In the genomic region with DNA sequence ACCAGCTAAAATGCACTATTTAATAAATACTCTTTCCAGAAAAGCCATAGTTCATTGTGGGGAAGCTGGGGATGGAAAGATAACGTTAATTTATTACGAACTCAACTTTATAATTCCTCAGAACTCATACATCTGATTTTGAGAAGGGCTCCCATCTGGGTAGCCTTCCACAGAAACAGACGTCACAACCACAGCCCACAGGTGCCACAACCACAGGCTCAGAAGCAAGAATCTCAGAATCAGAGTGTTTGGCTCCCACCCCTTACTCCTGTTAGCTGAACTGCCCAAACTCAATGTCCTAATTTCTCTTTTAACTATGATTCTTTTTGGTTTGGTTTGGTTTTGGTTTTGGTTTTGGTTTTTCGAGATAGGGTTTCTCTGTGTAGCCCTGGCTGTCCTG, we compare ENCODE assay signal across 20 mouse cellular contexts.
DNase-seq lines count a peak whose midpoint lies in the region; ATAC-seq and TF ChIP-seq lines count a peak whose summit lies in the region.
"Had no signal": no experiment of that assay in that cellular context is flagged by ENCODE, and none has a peak within 500 bp of the region (broad histone marks: within the 10 kb centered on the region; RNA-seq: fewer than 3 reads in every experiment).

No protein-coding gene starts in this region.

- TF ChIP-seq EP300 in heart, adult 2 months (IDR thresholded peaks at IDR 0.05; ENCODE audit: insufficient read depth, low read depth, low read length), result no peak

- no peak for TF ChIP-seq POLR2A in heart, adult 2 months (IDR thresholded peaks at IDR 0.05; ENCODE audit: insufficient read depth, low read depth, low read length)

- no peaks in the 10 kb centered on the region for H3K36me3 ChIP-seq in heart, adult 2 months (ENCODE audit: control insufficient read depth, insufficient read depth, low read length)
- no peaks in the 10 kb centered on the region for H3K36me3 ChIP-seq in midbrain, embryonic 13.5 days
- H3K36me3 ChIP-seq: embryonic facial prominence, embryonic 12.5 days; forebrain, embryonic 15.5 days had no signal

- H3K4me1 ChIP-seq in heart, adult 2 months (ENCODE audit: control insufficient read depth, insufficient read depth, low read length), result no peaks in the 10 kb centered on the region
- no peaks in the 10 kb centered on the region for H3K4me1 ChIP-seq in midbrain, embryonic 13.5 days (replicated peaks)
- H3K4me1 ChIP-seq: embryonic facial prominence, embryonic 12.5 days; forebrain, embryonic 13.5 days; forebrain, embryonic 15.5 days had no signal

- DNase-seq in heart, adult 11 months, result peak; percentile 33
- no peak for DNase-seq in heart, adult 2 months
- no peak for DNase-seq in lung, postnatal 36 days
- DNase-seq: adrenal gland, adult 2 months; adrenal gland, postnatal 10 days; adrenal gland, postnatal 25 days; B cell, adult 2 months; cerebellum, adult 11 months; cerebellum, adult 18-20 months; cerebellum, adult 8-10 months; cerebellum, adult 9-11 months; cerebellum, postnatal 14 days; cerebellum, postnatal 36 days; forebrain, postnatal 0 days had no signal

- no peak overlapping the region for H3K27ac ChIP-seq in heart, adult 2 months
- H3K27ac ChIP-seq in midbrain, embryonic 13.5 days, result no peak overlapping the region
- H3K27ac ChIP-seq: embryonic facial prominence, embryonic 10.5 days; embryonic facial prominence, embryonic 12.5 days; forebrain, embryonic 13.5 days; forebrain, embryonic 15.5 days had no signal

- no peak overlapping the region for H3K9ac ChIP-seq in heart, adult 2 months (ENCODE audit: low read depth, low read length)
- no peak overlapping the region for H3K9ac ChIP-seq in midbrain, embryonic 13.5 days (replicated peaks)
- H3K9ac ChIP-seq: embryonic facial prominence, embryonic 12.5 days; forebrain, embryonic 13.5 days; forebrain, embryonic 15.5 days; forebrain, postnatal 0 days had no signal

- no peak overlapping the region for H3K4me2 ChIP-seq in midbrain, embryonic 13.5 days (replicated peaks)
- H3K4me2 ChIP-seq: embryonic facial prominence, embryonic 12.5 days; forebrain, embryonic 13.5 days; forebrain, embryonic 15.5 days had no signal

- TF ChIP-seq CTCF in heart, adult 2 months (IDR thresholded peaks at IDR 0.05), result no peak

- no peaks in the 10 kb centered on the region for H3K27me3 ChIP-seq in heart, adult 2 months (ENCODE audit: control insufficient read depth, insufficient read depth, low read length)
- H3K27me3 ChIP-seq in midbrain, embryonic 13.5 days, result no peaks in the 10 kb centered on the region
- H3K27me3 ChIP-seq: embryonic facial prominence, embryonic 12.5 days; forebrain, embryonic 13.5 days; forebrain, embryonic 15.5 days had no signal

- peak; percentile 68 to 70; a peak in 3 of 4 replicates for ATAC-seq in hematopoietic stem cell, adult 5-6 weeks (replicated peaks in 1 of 2; ENCODE audit: insufficient read depth in 1 of 2, low FRiP score in 2 of 2, low TSS enrichment in 1 of 2, low read depth in 1 of 2, poor library complexity in 2 of 2, severe bottlenecking in 2 of 2)
- no peak for ATAC-seq in midbrain, embryonic 13.5 days
- ATAC-seq: forebrain, embryonic 13.5 days; forebrain, embryonic 15.5 days; forebrain, postnatal 0 days had no signal

- no peaks in the 10 kb centered on the region for H3K79me2 ChIP-seq in heart, adult 2 months (replicated peaks; ENCODE audit: control insufficient read depth, insufficient read depth, low read length)

- no peak overlapping the region for H3K4me3 ChIP-seq in heart, adult 2 months
- H3K4me3 ChIP-seq in midbrain, embryonic 13.5 days (replicated peaks), result no peak overlapping the region
- H3K4me3 ChIP-seq: embryonic facial prominence, embryonic 10.5 days; embryonic facial prominence, embryonic 12.5 days; forebrain, embryonic 13.5 days; forebrain, embryonic 15.5 days had no signal

- no peaks in the 10 kb centered on the region for H3K9me3 ChIP-seq in midbrain, embryonic 13.5 days
- H3K9me3 ChIP-seq: embryonic facial prominence, embryonic 10.5 days; embryonic facial prominence, embryonic 12.5 days; forebrain, embryonic 13.5 days; forebrain, embryonic 15.5 days had no signal

- 82% methylated on average over 4 of the region's 4 CpGs for WGBS in heart, adult 2 months
- WGBS in midbrain, embryonic 13.5 days, result 90% methylated on average over 4 of the region's 4 CpGs

- intact Hi-C loops in heart, adult 2 months (cut with DNase I), result no loop called here
